Mouse (Mus musculus) limb, embryonic 14.5 days (tissue): ENCODE results near the gene Cbarp. TPM values are rescaled to one million over a fixed set of nuclear protein-coding genes. Genes with fewer than 3 reads are reported as not detected.

Experiments
- ATAC-seq: fragments of 200-750 bp; cut with Nextera tagmentation; 2 replicates; pipeline ENCODE4 v1.8.0; 2017; ENCODE audit warnings: low read depth, moderate number of reproducible peaks, moderate TSS enrichment; ENCODE audit not compliant: low FRiP score
- DNase-seq: peaks from one replicate; pipeline ENCODE4 v3.0.0-alpha.2; 2015; ENCODE audit warnings: low spot score
- H3K27ac ChIP-seq: fragments of 300-500 bp; sonication (generic); replicated peaks from 2 replicates; pipeline ENCODE4 v1.5.1; 2014; ENCODE audit warnings: low read depth, mild to moderate bottlenecking, low read length, moderate library complexity, mixed read lengths
- H3K27me3 ChIP-seq: fragments of 300-500 bp; sonication (generic); 2 replicates; pipeline ENCODE4 v1.6.1; 2014; ENCODE audit warnings: low read length, mixed read lengths; ENCODE audit not compliant: control insufficient read depth, insufficient read depth
- H3K36me3 ChIP-seq: fragments of 300-500 bp; sonication (generic); 2 replicates; pipeline ENCODE4 v1.6.1; 2014; ENCODE audit warnings: mild to moderate bottlenecking, low read length, moderate library complexity, mixed read lengths; ENCODE audit not compliant: control insufficient read depth, insufficient read depth
- H3K4me1 ChIP-seq: fragments of 300-500 bp; sonication (generic); 2 replicates; pipeline ENCODE4 v1.6.1; 2014; ENCODE audit warnings: antibody characterized with exemption, low read length, mixed read lengths; ENCODE audit not compliant: control insufficient read depth, insufficient read depth
- H3K4me2 ChIP-seq: fragments of 300-500 bp; sonication (generic); replicated peaks from 2 replicates; pipeline ENCODE4 v1.6.1; 2014; ENCODE audit warnings: low read depth, mild to moderate bottlenecking, low read length, moderate library complexity; ENCODE audit not compliant: severe bottlenecking
- H3K4me3 ChIP-seq: fragments of 300-500 bp; sonication (generic); replicated peaks from 2 replicates; pipeline ENCODE4 v1.5.1; 2014; ENCODE audit warnings: low read length
- H3K9ac ChIP-seq: fragments of 300-500 bp; sonication (generic); 2 replicates; pipeline ENCODE4 v1.6.1; 2014; ENCODE audit warnings: mild to moderate bottlenecking, low read depth, low read length, moderate library complexity; ENCODE audit not compliant: severe bottlenecking
- H3K9me3 ChIP-seq: fragments of 300-500 bp; sonication (generic); 2 replicates; pipeline ENCODE4 v1.6.1; 2016; ENCODE audit warnings: low read length; ENCODE audit not compliant: control insufficient read depth
- POLR2A ChIP-seq: fragments of 200-500 bp; IDR thresholded peaks from 2 replicates; pipeline ENCODE4 v1.8.0; 2012; ENCODE audit warnings: inconsistent platforms, mild to moderate bottlenecking, moderate library complexity, borderline replicate concordance; ENCODE audit not compliant: insufficient read depth, insufficient read length; ENCODE audit errors: extremely low read depth
- WGBS: fragments of 180-500 bp; shearing (Covaris S2); extraction: QIAGEN DNeasy Blood & Tissue Kit; methylation state at CpG from one replicate; pipeline ENCODE4 v1.1.7; 2014; 5-methylcytosine and 5-hydroxymethylcytosine counted together
- polyA plus RNA-seq, 2 experiments: library from polyadenylated mRNA; depleted of rRNA in 1 of 2; stranded (reverse) in 1 of 2; unstranded in 1 of 2; fragments of >200 nt; fragmentation: Nextera tagmentation in 1 of 2; extraction: Ambion mirVana in 1 of 2; gene quantifications; 2 replicates each; pipeline versions ENCODE4 v1.2.1 to v1.2.3; 2012 to 2014

Cbarp gene
- polyA plus RNA-seq, 2 experiments = 9.3 to 28.9 TPM

DNA sequence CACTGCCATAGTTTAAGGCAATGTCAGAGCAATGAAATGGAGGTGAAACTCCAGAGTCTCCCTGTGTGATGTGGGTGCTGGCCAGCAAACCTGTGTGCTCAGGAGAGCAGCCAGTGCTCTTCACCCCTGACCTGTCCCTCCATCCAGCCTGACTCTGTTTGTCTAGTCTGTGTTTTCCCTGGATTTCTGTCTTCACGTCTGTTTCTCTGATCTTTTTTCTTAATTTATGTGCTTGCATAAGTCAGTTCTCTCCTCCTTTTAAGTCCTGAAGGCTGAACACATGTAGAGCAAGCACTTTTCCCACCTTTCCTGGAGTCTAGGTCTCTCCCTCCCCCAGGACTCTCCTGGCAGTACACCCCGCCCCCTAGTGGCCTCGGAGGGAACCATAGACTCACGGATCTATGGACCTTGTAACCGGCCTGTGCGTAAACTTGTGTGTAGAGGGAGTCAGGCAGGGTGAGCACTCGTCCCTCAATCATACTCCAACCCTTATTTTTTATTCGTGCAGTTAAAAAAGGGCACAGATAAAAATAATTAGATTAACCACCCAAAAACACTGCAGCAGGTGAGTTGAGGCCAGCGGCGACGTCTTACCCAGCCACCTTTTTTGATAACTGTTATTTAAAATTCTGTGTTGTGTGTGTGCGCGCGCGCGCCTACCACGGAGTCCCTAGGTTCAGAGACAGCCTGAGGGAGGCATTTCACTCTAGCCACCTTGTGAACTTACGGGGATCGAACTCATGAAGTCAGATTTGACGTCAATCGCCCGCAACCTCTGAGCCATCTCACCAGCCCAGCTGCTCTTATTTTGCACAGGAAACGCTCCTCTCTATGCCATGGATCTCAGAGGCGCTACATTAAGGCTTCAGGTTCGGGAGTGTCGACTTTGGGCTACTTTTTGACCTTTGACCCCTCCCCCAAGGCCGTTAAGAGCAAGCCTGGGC lies 26.0 kb downstream of the Cbarp start:
- H3K36me3 ChIP-seq = peaks cover 18% of the 10 kb centered on the region
- ATAC-seq = peak; percentile 41; the same call in 1 of the 2 replicates
- H3K9me3 ChIP-seq = no peaks in the 10 kb centered on the region
- 2% methylated on average over 27 of the region's 27 CpGs for WGBS
- H3K4me2 ChIP-seq = peak overlapping the region; percentile 65
- H3K9ac ChIP-seq = peak overlapping the region; percentile 56
- peak overlapping the region; percentile 73 for H3K27ac ChIP-seq
- peak; percentile 93 for DNase-seq
- H3K27me3 ChIP-seq = no peaks in the 10 kb centered on the region
- peaks cover 22% of the 10 kb centered on the region for H3K4me1 ChIP-seq
- H3K4me3 ChIP-seq = peak overlapping the region; percentile 90
- TF ChIP-seq POLR2A = no peak

DNA sequence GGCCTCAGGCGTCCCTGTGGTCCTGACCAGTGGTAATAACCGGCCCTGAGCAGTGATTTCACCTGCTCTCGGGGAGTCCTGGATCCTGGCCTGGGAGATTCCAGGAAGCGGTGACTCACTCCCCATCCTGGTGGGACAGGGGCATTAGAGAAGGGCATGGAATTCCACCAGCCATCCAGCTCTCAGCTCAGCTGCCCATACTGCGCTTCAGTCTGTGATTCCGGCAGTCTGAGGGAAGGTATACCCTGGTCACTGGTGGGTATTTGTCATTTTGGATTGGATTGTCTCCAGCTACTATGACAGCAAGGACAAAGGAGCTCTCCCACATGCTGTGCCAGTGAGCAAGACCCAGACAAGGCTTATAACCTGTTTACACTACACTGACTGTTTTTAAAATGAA lies 33.0 kb downstream of the Cbarp start:
- Histone ChIP-seq H3K9me3 (no peaks in the 10 kb centered on the region), H3K9ac (no peak overlapping the region), H3K27me3 (no peaks in the 10 kb centered on the region), H3K36me3 (no peaks in the 10 kb centered on the region), H3K4me2 (no peak overlapping the region), H3K4me1 (0 out of 2 replicates have a peak, but pooled peaks cover 2% of the 10 kb centered on the region), H3K4me3 (no peak overlapping the region), H3K27ac (no peak overlapping the region)
- 64% methylated on average over 6 of the region's 6 CpGs for WGBS
- TF ChIP-seq POLR2A = no peak
- DNase-seq = no peak
- ATAC-seq = no peak

DNA sequence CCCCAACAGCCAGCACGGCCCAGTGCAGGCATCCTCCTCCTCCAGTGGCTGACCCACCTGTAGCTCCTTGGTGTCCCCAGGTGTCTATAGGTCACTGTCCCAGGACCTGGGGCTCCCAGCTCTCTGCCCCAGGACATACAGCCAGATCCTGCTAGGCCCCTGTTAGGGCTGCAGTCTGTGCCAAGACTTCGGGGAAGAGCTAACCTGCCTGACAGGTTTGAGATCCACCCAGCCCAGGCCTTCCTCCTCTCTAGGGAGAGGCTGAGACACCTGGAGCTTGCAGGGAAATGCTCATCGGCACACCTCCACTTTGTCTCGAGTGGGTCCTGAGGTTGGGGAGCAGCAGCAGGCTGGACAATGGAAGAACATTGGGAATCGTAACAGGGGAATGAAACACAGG lies 34.7 kb downstream of the Cbarp start:
- Histone ChIP-seq H3K4me3 (no peak overlapping the region), H3K36me3 (no peaks in the 10 kb centered on the region), H3K4me2 (no peak overlapping the region), H3K27ac (no peak overlapping the region), H3K27me3 (no peaks in the 10 kb centered on the region), H3K9ac (no peak overlapping the region; the same call in 1 of the 2 replicates), H3K4me1 (peaks cover 12% of the 10 kb centered on the region; the same call in 1 of the 2 replicates), H3K9me3 (no peaks in the 10 kb centered on the region)
- no peak for ATAC-seq
- WGBS = 60% methylated on average over 5 of the region's 5 CpGs
- no peak for TF ChIP-seq POLR2A
- DNase-seq = no peak

DNA sequence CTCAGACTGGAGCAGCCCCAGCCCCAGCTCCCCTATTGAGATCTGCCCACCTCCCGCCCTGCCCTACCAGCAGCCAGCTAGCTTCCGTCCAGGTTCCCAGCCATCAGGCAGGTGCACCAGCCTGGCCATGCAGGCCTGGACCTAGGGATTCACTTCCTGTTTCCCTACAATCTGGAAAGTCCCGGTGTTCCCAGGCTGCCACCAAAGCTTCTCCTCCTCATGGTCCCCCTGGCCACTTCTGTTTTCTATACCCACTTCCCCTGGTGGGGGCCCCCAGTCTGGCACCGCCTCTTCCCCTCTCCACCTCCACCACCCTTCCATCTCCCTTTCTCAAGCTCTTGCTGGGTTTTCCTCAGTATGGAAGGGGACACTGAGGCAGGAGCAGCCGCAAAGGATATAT lies 35.2 kb downstream of the Cbarp start, which contains the start of gene Sbno2:
TSS of gene Sbno2 (minus strand) at position 112 of the 400 bp plus-strand sequence.
- Histone ChIP-seq H3K27me3 (no peaks in the 10 kb centered on the region), H3K4me2 (no peak within 1 kb of the TSS)

DNA sequence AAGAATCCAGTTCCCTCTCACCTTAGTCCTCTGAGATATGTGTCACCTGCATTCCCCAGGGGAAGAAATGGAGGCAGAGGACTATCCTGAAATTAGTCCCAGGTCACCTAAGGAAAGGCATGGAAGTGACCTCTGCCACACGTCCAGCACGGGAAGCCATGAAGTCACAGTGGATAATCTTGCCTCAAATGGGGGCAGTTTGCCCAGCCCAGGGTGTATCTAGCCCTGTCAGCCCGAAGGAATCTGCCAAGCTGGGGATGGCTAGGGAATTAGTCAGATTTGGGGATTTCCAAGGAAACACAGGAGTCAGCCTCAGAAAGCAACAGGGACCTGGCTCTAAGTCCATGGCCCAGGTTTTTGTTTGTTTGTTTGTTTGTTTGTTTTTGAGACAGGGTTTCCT lies 36.5 kb downstream of the Cbarp start:
- Histone ChIP-seq H3K27ac (no peak overlapping the region), H3K4me1 (peaks cover 12% of the 10 kb centered on the region; the same call in 1 of the 2 replicates), H3K4me3 (no peak overlapping the region), H3K36me3 (peaks cover 4% of the 10 kb centered on the region; the same call in 1 of the 2 replicates), H3K9me3 (no peaks in the 10 kb centered on the region), H3K4me2 (no peak overlapping the region), H3K27me3 (no peaks in the 10 kb centered on the region), H3K9ac (no peak overlapping the region)
- DNase-seq (no peak), ATAC-seq (no peak)
- TF ChIP-seq POLR2A = no peak
- 91% methylated on average over 3 of the region's 3 CpGs for WGBS

More for the DNA sequence above, 35.2 kb downstream of the Cbarp start, which contains the start of gene Sbno2:
- TF ChIP-seq POLR2A = no peak
- H3K27ac ChIP-seq = no peak within 1 kb of the TSS
- DNase-seq (no peak), ATAC-seq (no peak)
- H3K9ac ChIP-seq = no peak within 1 kb of the TSS; the same call in 1 of the 2 replicates
- WGBS = 60% methylated on average over 5 of the region's 5 CpGs
- H3K36me3 ChIP-seq = peaks cover 2% of the 10 kb centered on the region; the same call in 1 of the 2 replicates
- H3K9me3 ChIP-seq = no peaks in the 10 kb centered on the region
- H3K4me1 ChIP-seq = peaks cover 12% of the 10 kb centered on the region; the same call in 1 of the 2 replicates
- no peak within 1 kb of the TSS for H3K4me3 ChIP-seq
